Mouse (Mus musculus) small intestine, adult 2 months (tissue): Measurements from ENCODE around the gene Qpct.

Experiments
- CTCF ChIP-seq: fragments of 200-500 bp; IDR thresholded peaks from 2 replicates; pipeline ENCODE4 v1.5.1; 2012; ENCODE audit warnings: low read depth, mild to moderate bottlenecking, control low read depth, inconsistent platforms, low read length, moderate library complexity, mixed read lengths; ENCODE audit not compliant: insufficient replicate concordance, insufficient read length; ENCODE audit errors: extremely low read depth
- POLR2A ChIP-seq: fragments of 200-500 bp; IDR thresholded peaks from 2 replicates; pipeline ENCODE4 v1.6.1; 2012; ENCODE audit warnings: low read depth, mild to moderate bottlenecking, control low read depth, inconsistent platforms, low read length, moderate library complexity

- TF ChIP-seq CTCF (no peak), POLR2A (no peak)
Observed at GRCm38 (mm10) chr17:79093286-79093975, 41.7 kb downstream of the Qpct start.
